Mouse (Mus musculus) intestine, embryonic 16.5 days (tissue): ENCODE results near the gene Tasp1. TPM values are rescaled to one million over a fixed set of nuclear protein-coding genes. Genes with fewer than 3 reads are reported as not detected.
"Not testable (repeated sequence)": the region's sequence is repeated elsewhere in the genome, so short reads cannot be mapped to it uniquely, and the experiment has no call there.

Source experiments
- ATAC-seq: fragments of 200-750 bp; cut with Nextera tagmentation; 2 replicates; pipeline ENCODE4 v1.8.0; 2017; ENCODE audit warnings: moderate TSS enrichment, moderate library complexity
- H3K27ac ChIP-seq: fragments of 300-500 bp; sonication (generic); 2 replicates; pipeline ENCODE4 v1.5.1; 2014; ENCODE audit warnings: mild to moderate bottlenecking, low read length
- H3K27me3 ChIP-seq: fragments of 300-500 bp; sonication (generic); replicated peaks from 2 replicates; pipeline ENCODE4 v1.6.1; 2014; ENCODE audit warnings: low read length, control low read depth, mixed read lengths; ENCODE audit not compliant: control insufficient read depth, insufficient read depth
- H3K36me3 ChIP-seq: fragments of 300-500 bp; sonication (generic); 2 replicates; pipeline ENCODE4 v1.6.1; 2014; ENCODE audit warnings: low read length, control low read depth; ENCODE audit not compliant: control insufficient read depth, insufficient read depth
- H3K4me1 ChIP-seq: fragments of 300-500 bp; sonication (generic); 2 replicates; pipeline ENCODE4 v1.6.1; 2014; ENCODE audit warnings: low read length, control low read depth, mixed read lengths; ENCODE audit not compliant: control insufficient read depth, insufficient read depth
- H3K4me2 ChIP-seq: fragments of 300-500 bp; sonication (generic); 2 replicates; pipeline ENCODE4 v1.6.1; 2014; ENCODE audit warnings: low read depth, low read length, control low read depth
- H3K4me3 ChIP-seq: fragments of 300-500 bp; sonication (generic); 2 replicates; pipeline ENCODE4 v1.5.1; 2014; ENCODE audit warnings: mild to moderate bottlenecking, low read length
- H3K9ac ChIP-seq: fragments of 300-500 bp; sonication (generic); 2 replicates; pipeline ENCODE4 v1.6.1; 2014; ENCODE audit warnings: low read depth, low read length
- H3K9me3 ChIP-seq: fragments of 300-500 bp; sonication (generic); 2 replicates; pipeline ENCODE4 v1.6.1; 2016; ENCODE audit warnings: low read length, control low read depth; ENCODE audit not compliant: control insufficient read depth
- WGBS: fragments of 180-500 bp; shearing (Covaris S2); extraction: QIAGEN DNeasy Blood & Tissue Kit; methylation state at CpG from one replicate; pipeline ENCODE4 v1.1.7; 2014; 5-methylcytosine and 5-hydroxymethylcytosine counted together
- polyA plus RNA-seq: library from polyadenylated mRNA; unstranded; fragments of >200 nt; fragmentation: Nextera tagmentation; extraction: Ambion mirVana; gene quantifications from 2 replicates; pipeline ENCODE4 v1.2.1, GENCODE M21; 2015

The Tasp1 gene
- polyA plus RNA-seq, 1 experiment from 2014 or later: 17.9 TPM

DNA sequence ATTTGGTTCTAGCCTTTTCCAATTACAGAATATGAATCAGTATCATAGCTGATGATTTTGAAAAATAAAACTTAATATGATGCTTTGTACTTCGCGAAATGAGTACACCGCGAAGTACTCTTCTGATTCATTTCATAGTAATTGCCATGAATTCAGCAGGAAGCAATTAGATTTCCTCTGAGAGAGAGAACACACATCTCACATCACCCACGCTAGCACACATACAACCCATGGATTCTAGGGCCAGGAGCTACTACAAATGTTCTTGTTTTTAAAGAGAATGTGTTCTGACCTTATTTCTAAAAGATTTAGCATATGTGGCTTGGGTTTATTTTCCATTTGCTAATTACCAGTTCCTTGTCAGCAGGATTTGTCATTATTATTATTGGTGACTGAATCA lies 26.8 kb upstream of the Tasp1 start:
- H3K4me1 ChIP-seq: no peaks in the 10 kb centered on the region
- no peaks in the 10 kb centered on the region for H3K9me3 ChIP-seq
- no peaks in the 10 kb centered on the region for H3K27me3 ChIP-seq
- 90% methylated on average over 5 of the region's 5 CpGs for WGBS
- no peak overlapping the region for H3K4me3 ChIP-seq
- no peak overlapping the region for H3K4me2 ChIP-seq
- ATAC-seq: no peak
- no peak overlapping the region for H3K9ac ChIP-seq
- no peaks in the 10 kb centered on the region for H3K36me3 ChIP-seq
- H3K27ac ChIP-seq: no peak overlapping the region

DNA sequence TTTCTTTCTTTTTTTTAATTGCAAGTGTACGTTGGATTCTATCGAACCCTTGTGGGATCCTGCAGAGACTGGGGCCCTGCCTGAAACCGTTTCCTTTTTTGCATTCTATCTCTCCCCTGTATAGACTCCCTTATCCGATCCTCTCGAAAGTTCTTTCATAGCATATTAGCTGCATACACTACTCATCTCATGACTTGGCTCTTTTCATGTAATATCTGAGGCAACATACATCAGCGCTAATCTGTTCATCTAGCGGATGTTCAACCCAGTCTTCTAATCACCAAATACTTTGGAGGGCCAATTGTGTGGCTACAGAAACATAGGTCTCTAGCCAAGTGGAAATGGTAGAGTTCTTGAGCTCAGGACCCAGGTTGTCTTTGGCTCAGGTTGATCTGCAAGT lies 17.6 kb upstream of the Tasp1 start:
- Histone ChIP-seq H3K36me3 (no peaks in the 10 kb centered on the region), H3K9me3 (no peaks in the 10 kb centered on the region), H3K4me1 (no peaks in the 10 kb centered on the region), H3K4me3 (no peak overlapping the region), H3K27me3 (no peaks in the 10 kb centered on the region), H3K4me2 (no peak overlapping the region), H3K9ac (no peak overlapping the region), H3K27ac (no peak overlapping the region)
- no peak for ATAC-seq
- WGBS: 86% methylated on average over 7 of the region's 7 CpGs

DNA sequence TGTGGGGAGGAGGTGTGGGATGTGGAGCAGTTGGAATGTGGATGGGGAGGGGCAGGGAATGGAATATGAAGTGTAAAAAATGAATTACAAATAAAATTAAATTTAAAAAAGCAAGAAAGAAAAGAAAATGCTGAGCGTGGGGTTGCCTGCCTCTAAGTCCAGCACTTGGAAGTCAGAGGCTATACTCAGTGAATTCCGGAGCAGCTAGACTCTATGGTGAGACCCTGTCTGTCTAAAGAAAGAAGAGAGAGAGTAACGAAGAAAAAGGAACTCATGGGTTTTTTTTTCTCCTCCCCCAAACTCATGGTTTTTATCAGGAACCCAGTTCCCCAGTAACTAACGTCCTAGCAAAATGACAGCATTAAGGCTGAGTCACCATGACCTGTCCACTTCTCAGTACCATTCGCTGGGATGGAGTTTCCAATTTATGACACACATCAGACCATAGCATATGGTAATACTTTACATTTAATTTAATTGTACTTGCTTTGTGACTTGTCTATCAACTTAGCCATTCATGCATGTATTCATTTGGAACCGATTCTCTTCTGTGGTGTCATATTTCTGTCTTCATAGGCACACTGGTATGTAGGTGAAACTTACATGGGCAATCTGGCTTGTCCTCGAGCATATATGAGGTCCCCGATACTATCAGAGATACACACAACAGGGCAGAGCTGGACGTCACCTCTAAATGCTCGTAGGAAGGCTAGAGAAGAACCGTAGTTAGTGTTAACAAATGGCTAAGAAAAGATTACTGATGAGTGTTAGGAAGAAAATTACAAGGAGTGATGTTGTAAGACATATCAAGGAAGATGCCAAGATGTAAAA lies 14.4 kb upstream of the Tasp1 start:
- no peaks in the 10 kb centered on the region for H3K9me3 ChIP-seq
- no peaks in the 10 kb centered on the region for H3K4me1 ChIP-seq
- no peak overlapping the region for H3K4me2 ChIP-seq
- ATAC-seq: no peak
- H3K4me3 ChIP-seq: no peak overlapping the region
- 87% methylated on average over 11 of the region's 11 CpGs for WGBS
- no peak overlapping the region for H3K27ac ChIP-seq
- no peaks in the 10 kb centered on the region for H3K36me3 ChIP-seq
- H3K27me3 ChIP-seq: no peaks in the 10 kb centered on the region
- H3K9ac ChIP-seq: no peak overlapping the region

DNA sequence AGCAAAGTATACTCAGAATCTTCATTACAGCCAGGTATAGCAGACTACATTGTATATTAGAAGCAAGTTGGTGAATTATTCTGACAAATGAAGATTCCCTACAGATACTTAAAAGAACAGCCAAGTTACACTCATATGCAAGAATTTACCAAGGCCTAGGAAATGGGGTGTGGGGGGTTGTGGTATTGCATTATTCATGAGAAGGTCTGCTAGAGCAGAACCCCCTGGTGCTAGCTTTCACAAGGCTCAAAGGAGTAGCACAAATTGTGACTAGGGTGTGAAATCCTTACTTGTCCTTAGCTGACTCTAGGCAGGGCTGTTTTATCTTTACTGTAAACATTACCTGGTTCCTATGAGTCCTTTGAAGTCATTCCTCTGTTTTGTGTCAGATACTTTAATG lies 12.7 kb upstream of the Tasp1 start:
- H3K9me3 ChIP-seq, H3K4me2 ChIP-seq, H3K4me3 ChIP-seq, H3K27me3 ChIP-seq, ATAC-seq, H3K36me3 ChIP-seq, H3K4me1 ChIP-seq, H3K27ac ChIP-seq, H3K9ac ChIP-seq: not testable (repeated sequence)

DNA sequence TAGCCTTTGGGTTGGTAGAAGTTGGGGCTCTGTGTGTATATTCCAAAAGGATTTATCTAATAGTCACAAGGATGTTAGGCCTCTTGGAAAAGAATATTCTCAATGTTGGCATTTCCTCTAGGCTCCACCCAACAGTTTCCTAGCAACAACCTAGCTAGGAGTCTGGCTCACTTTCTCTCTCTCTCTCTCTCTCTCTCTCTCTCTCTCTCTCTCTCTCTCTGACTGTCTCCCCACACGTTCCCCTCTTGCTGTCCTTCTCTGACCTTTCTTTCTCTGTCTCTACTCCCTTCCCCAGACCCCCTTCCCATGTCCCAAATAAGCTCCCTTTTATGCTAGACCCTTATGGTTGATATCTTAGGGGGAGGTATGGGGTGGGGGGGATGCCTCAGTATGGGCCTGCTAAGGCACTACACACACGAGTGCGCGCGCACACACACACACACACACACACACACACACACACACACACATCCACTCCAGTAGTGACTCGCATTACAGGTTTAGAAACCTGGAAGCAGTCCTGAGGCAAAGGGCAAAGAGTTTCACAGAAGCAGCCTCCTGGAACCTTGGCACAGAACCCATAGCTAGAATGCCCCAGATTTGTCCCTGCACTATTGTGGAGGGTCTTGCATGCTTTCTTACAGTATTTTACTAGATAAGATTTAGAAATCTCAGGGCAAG lies 12.1 kb upstream of the Tasp1 start:
- no peak overlapping the region for H3K4me2 ChIP-seq
- H3K4me1 ChIP-seq: no peaks in the 10 kb centered on the region
- H3K36me3 ChIP-seq: no peaks in the 10 kb centered on the region
- 61% methylated on average over 6 of the region's 6 CpGs for WGBS
- no peak overlapping the region for H3K9ac ChIP-seq
- no peak overlapping the region for H3K27ac ChIP-seq
- no peak overlapping the region for H3K4me3 ChIP-seq
- no peaks in the 10 kb centered on the region for H3K9me3 ChIP-seq
- ATAC-seq: no peak
- no peaks in the 10 kb centered on the region for H3K27me3 ChIP-seq

DNA sequence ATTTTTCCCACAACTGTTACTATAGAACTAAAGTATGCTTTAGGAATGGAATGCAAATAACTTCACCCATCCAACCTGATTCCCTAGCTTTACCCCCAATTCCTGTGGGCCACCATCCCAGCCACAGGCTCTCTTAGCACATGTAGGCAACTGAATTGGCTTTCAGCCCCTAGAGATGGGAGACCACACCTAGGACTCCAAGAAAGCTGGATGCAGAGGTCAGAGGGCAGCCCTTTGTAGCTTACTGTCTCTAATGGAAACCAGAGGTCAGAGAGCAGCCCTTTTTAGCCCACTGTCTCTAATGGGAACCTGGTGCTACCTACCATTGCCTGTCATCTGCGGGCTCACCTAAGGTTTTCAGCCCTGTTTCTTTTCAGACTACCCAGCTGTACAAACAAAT lies 10.9 kb upstream of the Tasp1 start:
- Histone ChIP-seq H3K27ac (no peak overlapping the region), H3K4me3 (no peak overlapping the region), H3K9me3 (no peaks in the 10 kb centered on the region), H3K4me2 (no peak overlapping the region), H3K36me3 (no peaks in the 10 kb centered on the region), H3K4me1 (no peaks in the 10 kb centered on the region), H3K27me3 (no peaks in the 10 kb centered on the region), H3K9ac (no peak overlapping the region)
- ATAC-seq: no peak
- 16% methylated on average over 1 of the region's 1 CpGs for WGBS

DNA sequence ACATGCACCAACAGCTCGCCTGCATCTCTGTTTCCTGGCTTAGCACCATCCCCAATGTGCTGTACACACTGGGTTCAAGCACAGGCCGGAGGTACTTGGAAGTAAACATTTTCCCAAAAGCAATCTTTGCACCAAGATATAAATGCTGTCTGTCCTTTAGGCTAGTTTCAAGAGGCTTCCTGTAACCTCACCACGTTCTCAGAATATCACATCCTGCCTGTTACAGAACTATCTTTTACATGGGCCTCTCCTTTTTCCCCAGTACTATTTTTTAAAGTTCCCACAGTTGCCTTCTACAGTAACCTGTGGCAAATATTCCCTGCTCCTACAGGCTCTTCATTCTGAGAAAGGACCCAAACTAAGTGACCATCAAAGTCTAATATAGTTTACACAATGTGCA lies 8.5 kb upstream of the Tasp1 start:
- 75% methylated on average over 3 of the region's 3 CpGs for WGBS
- no peak for ATAC-seq
- no peaks in the 10 kb centered on the region for H3K9me3 ChIP-seq
- H3K4me3 ChIP-seq: no peak overlapping the region
- H3K9ac ChIP-seq: no peak overlapping the region
- no peaks in the 10 kb centered on the region for H3K27me3 ChIP-seq
- H3K27ac ChIP-seq: no peak overlapping the region
- H3K36me3 ChIP-seq: no peaks in the 10 kb centered on the region
- no peak overlapping the region for H3K4me2 ChIP-seq
- no peaks in the 10 kb centered on the region for H3K4me1 ChIP-seq

DNA sequence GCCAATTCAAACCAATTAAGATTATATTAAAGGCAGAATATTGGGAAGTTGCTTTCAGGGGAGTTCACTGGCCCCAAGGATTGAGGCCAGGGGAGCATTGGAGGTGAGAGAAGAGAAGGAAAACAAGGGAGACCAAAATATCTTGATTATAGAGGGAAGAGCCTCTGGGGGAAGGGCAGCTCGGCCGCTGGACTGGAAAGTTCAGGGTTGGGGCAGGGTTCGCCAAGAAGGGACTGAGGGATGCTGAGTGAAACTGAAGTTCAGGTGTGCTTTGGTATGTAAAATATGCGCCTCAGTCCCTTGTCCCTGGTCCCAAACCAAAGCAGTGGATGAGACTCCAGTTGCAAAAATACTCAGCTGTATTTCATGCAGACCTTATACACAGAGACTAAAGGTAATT lies 911 bp upstream of the Tasp1 start:
- no peak for ATAC-seq
- no peak overlapping the region; the same call in 1 of the 2 replicates for H3K4me3 ChIP-seq
- H3K27me3 ChIP-seq: no peaks in the 10 kb centered on the region
- no peaks in the 10 kb centered on the region for H3K36me3 ChIP-seq
- H3K9ac ChIP-seq: no peak overlapping the region
- 0 out of 2 replicates have a peak, but pooled peaks cover 3% of the 10 kb centered on the region for H3K9me3 ChIP-seq
- no peak overlapping the region for H3K27ac ChIP-seq
- WGBS: 59% methylated on average over 4 of the region's 4 CpGs
- peak overlapping the region; percentile 89; the same call in 1 of the 2 replicates for H3K4me2 ChIP-seq
- H3K4me1 ChIP-seq: no peaks in the 10 kb centered on the region

DNA sequence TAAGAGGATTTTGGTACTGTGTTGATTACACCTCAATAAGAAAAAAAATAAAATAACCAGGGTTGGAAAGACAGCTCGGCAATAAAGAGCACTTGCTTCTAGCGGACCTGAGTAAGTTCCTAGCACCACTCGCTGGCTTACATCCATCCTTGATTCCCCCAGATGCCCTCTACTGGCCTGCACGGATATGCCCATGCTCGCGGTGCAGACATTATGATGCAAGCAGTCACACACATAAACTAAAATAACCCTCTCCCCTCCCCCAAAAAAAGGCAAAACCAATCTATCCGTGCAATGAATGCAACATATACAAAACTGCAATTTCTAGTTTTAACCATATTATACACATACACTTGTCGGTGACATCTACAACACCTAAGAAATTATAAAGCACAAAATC lies 929 bp downstream of the Tasp1 start:
- Histone ChIP-seq H3K27me3 (no peaks in the 10 kb centered on the region), H3K36me3 (no peaks in the 10 kb centered on the region), H3K9me3 (0 out of 2 replicates have a peak, but pooled peaks cover 3% of the 10 kb centered on the region), H3K9ac (peak overlapping the region; percentile 89; the same call in 1 of the 2 replicates), H3K4me3 (peak overlapping the region; percentile 94), H3K4me1 (no peaks in the 10 kb centered on the region), H3K27ac (no peak overlapping the region), H3K4me2 (peak overlapping the region; percentile 68)
- WGBS: 81% methylated on average over 8 of the region's 8 CpGs
- no peak for ATAC-seq
